Mouse (Mus musculus) heart, adult 9 months (tissue): ENCODE results near the gene Tbxas1.

Experiments
- DNase-seq, 2 experiments: peaks; one replicate each; pipeline ENCODE4 v3.0.0; 2022; ENCODE audit warnings: low spot score in 2 of 2

Tbxas1 gene

GRCm38 (mm10) chr6:38859819-38860218 is 15.4 kb upstream of the Tbxas1 start:
- DNase-seq: no peak

DNA sequence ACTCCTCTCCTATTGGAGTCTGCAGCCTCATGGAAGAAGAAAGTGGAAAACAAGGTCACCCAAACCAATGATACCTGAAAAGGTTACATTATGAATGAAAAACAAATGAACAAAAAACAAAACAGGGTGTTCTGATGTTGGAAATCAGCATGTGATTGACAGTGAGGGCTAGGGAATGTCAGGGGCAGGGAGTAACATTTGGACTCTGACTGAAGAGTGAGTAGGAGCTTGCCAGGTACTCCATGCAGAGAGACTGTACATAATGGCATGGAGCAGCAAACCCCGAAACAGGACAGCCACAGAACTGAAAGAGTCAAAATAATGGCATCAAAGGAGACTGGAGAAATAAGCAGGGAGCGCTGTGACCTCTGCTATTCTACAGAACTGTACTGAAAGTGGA is 14.9 kb upstream of the Tbxas1 start:
- no peak for DNase-seq

- DNase-seq: no peak
Observed at GRCm38 (mm10) chr6:38863595-38863994, 11.6 kb upstream of the Tbxas1 start.

DNA sequence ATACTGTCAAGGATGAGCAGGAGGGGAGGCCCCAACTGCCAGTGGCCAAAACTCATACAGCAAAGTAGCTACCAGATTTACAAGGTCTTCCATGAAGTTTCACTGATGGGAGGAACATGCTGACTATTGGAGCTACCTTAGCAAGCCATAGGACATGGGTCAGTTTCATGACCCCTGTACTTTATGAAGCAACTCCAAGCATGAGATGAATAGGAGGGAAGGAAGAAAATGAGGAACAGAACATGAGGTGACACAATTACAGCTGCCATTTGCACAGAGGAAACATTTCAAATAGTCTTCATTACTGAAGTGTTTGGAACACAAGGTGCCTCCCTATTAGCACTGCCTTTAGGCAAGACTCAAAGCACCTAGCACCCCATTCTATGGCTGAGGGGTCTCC is 9.4 kb upstream of the Tbxas1 start:
- DNase-seq: no peak

GRCm38 (mm10) chr6:38866357-38866756 is 8.8 kb upstream of the Tbxas1 start:
- DNase-seq: no peak

DNA sequence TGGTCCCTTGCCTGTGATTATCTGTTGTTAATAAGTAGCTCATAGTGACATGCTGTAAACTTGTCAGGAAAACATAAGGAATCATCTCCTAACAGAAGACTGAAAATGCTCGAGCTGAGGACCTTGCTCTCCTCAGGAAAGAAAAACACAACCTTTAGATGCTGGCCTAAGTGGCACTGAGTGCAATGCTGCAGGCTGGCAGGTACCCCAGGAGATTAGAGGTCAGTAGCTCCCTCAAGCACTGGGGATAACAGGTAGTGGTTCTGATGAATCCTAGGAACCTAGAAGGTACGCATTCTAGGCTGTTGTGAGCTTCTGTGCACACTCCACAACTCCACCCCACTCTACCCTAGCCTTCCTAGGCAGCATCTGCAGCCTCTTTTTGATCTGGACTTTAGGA is 8.4 kb upstream of the Tbxas1 start:
- DNase-seq: no peak

DNA sequence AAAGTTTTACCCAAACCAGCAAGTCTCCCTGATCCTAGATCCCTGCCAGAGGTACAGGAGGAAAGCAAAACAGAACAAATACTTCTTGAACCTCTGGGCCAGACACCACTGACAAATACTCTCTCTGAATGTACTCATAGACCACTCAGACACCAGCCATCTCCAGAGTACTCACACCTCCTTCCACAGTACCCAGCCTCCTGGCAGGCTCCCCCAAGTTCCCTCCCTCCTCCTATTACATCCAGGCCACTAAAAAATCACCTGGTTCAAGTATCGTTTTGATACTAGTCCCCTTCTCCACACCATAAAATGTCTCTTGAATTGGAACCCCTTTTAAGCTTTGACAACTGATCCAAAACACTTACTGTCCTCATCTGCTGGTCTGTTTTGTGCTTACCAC is 7.9 kb upstream of the Tbxas1 start:
- DNase-seq: no peak

- no peak for DNase-seq
Observed at GRCm38 (mm10) chr6:38868974-38869373, 6.2 kb upstream of the Tbxas1 start.

DNA sequence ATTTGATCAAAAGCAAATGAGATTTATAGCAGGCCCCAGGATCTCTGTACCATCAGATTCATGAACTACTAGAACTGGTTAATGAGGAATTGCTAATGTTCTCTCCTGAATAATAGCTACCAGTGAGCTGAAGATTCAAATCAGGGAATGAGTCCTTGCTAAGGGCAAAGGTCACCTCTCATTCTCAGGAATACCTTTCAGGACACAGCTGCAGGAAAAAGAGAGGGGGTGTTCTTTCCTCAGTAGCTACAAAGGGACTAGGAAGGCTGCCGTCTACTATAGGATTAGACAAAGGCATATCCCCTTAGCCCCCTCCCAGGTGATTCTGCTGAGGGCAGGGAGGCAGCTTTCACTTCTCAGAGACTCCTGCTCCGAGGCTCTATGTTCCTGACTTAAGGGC is 5.1 kb upstream of the Tbxas1 start:
- DNase-seq: no peak

- DNase-seq: peak; percentile 23 to 31
Observed at GRCm38 (mm10) chr6:38871051-38871450, 4.2 kb upstream of the Tbxas1 start.

GRCm38 (mm10) chr6:38873316-38873715 is 1.9 kb upstream of the Tbxas1 start:
- no peak for DNase-seq

GRCm38 (mm10) chr6:38874035-38874434 is 1.2 kb upstream of the Tbxas1 start:
- peak; percentile 36 to 71 for DNase-seq

GRCm38 (mm10) chr6:38874565-38875257 is 493 bp upstream of the Tbxas1 start:
- peak; percentile 7 to 13 for DNase-seq

- DNase-seq: peak; percentile 80 to 83
Observed at GRCm38 (mm10) chr6:38876071-38876911, 1.1 kb downstream of the Tbxas1 start, which contains the start of gene Hipk2. TSS of gene Hipk2 (minus strand) at chr6:38876165.

DNA sequence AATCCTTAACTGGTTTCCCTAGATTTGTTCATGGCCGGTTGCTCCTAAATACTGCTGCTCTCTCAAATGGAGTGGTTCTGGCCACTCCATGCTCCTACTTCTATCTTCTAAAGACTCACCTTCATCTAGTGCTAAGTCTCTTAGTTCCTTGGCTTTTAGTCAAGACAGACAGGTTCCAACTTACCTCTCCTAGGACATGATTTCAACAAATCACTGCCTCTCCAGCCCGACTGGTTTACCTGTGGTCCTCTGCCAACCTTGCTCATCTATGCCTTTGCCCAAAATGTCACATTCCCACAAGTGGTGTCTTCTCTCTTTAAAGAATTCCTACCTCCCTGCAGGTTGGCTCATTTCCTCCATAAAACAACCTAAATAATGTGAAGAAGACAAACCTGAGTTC is 2.5 kb downstream of the Tbxas1 start:
- DNase-seq: no peak

DNA sequence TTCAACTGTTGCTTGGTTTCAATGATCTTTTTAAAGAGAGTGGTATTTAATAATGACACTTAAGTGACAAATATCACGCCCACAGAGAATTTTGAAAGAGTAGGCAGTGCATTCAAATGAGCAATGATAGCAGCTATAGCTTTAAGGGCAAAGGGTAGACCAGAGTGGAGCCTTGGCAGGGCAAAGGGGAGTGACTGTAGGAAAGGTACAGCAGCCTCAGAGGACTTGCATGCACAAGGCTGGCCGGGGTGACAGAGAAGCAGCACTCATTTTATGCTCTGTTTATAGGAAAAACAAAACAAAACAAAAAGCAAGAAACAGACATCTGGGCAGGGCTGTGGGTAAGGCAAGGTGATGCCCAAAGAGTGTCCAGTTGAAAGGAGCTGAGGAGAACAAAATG is 6.3 kb downstream of the Tbxas1 start:
- DNase-seq: no peak

GRCm38 (mm10) chr6:38881975-38882374 is 6.8 kb downstream of the Tbxas1 start:
- no peak for DNase-seq

DNA sequence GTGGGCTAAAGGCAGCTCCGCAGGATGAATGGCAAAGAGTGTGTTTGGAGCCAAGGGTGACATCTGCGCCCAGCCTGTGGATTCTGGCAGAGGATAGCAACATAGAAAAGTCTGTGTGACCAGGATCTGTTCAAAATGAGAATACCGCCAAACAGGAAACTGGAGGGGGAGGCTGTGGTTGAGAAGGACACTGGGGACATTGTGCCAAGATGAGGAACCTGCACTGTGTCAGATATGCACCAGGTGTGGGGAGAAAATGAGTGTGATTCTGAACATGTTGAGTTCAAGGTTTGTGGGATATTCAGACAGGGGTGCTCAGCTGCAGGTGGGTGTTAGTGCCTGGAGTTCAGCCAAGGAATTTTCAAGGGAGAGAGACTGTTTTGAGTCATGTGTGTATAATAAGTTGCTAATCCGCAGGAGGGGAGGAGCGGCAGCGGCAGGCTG is 7.5 kb downstream of the Tbxas1 start:
- DNase-seq: no peak

DNA sequence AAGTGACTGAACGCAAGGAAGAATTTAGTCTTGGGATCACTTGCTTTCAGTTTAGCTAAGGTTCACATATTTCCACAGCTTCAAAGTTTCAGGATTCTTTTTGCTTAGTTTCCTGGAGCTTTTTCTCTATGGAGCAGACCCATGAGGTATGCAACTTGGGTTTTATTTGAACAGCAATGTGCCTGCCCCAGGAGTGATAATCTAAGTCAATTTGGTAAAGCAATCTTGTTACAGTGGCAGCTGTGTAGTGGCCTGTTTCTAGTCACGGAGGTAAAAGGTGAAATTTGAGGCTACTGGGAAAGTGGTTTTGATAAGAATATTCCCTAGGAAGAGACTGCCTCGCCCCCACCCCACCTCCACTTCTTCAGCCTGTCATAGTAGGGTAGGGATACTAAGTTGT is 9.3 kb downstream of the Tbxas1 start:
- DNase-seq: no peak

- DNase-seq: no peak
Observed at GRCm38 (mm10) chr6:38885132-38885531, 9.9 kb downstream of the Tbxas1 start.

GRCm38 (mm10) chr6:38887436-38887835 is 12.2 kb downstream of the Tbxas1 start:
- no peak for DNase-seq

GRCm38 (mm10) chr6:38889156-38889555 is 14.0 kb downstream of the Tbxas1 start:
- DNase-seq: no peak

GRCm38 (mm10) chr6:38892017-38892416 is 16.8 kb downstream of the Tbxas1 start:
- no peak for DNase-seq
